Mouse (Mus musculus): ENCODE results near the gene Slc22a18. TPM values are rescaled to one million over a fixed set of nuclear protein-coding genes. Genes with fewer than 3 reads are reported as not detected.
"Not testable (repeated sequence)": the region's sequence is repeated elsewhere in the genome, so short reads cannot be mapped to it uniquely, and the experiment has no call there.

Slc22a18 gene
- total RNA-seq, 2 experiments from 2014 or later, result 1.4 to 1.5 TPM

- no peak for DNase-seq
Measured at GRCm38 (mm10) chr7:143503926-143504325, 30.4 kb downstream of the Slc22a18 start.

GRCm38 (mm10) chr7:143505411-143505810, 31.9 kb downstream of the Slc22a18 start:
- no peak for DNase-seq

- DNase-seq, result peak; percentile 86 to 89
Measured at GRCm38 (mm10) chr7:143505823-143506222, 32.3 kb downstream of the Slc22a18 start.

GRCm38 (mm10) chr7:143506271-143506670, 32.7 kb downstream of the Slc22a18 start:
- DNase-seq, result no peak

GRCm38 (mm10) chr7:143506675-143507074, 33.1 kb downstream of the Slc22a18 start:
- DNase-seq, result peak; percentile 54 to 64

- DNase-seq, result no peak
Measured at GRCm38 (mm10) chr7:143509566-143509965, 36.0 kb downstream of the Slc22a18 start.

GRCm38 (mm10) chr7:143510593-143511334, 37.2 kb downstream of the Slc22a18 start:
- DNase-seq, result no peak

- DNase-seq, result no peak
Measured at GRCm38 (mm10) chr7:143511335-143511712, 37.8 kb downstream of the Slc22a18 start.

GRCm38 (mm10) chr7:143513763-143514415, 40.4 kb downstream of the Slc22a18 start:
- no peak for DNase-seq

GRCm38 (mm10) chr7:143514416-143514768, 40.9 kb downstream of the Slc22a18 start:
- no peak for DNase-seq

GRCm38 (mm10) chr7:143519333-143519732, 45.8 kb downstream of the Slc22a18 start:
- DNase-seq, result no peak

GRCm38 (mm10) chr7:143532410-143532809, 58.9 kb downstream of the Slc22a18 start:
- no peak for DNase-seq

GRCm38 (mm10) chr7:143533284-143533683, 59.7 kb downstream of the Slc22a18 start:
- DNase-seq, result no peak

- no peak for DNase-seq
Measured at GRCm38 (mm10) chr7:143536251-143536650, 62.7 kb downstream of the Slc22a18 start.

GRCm38 (mm10) chr7:143538229-143538628, 64.7 kb downstream of the Slc22a18 start:
- DNase-seq, result not testable (repeated sequence)

GRCm38 (mm10) chr7:143538671-143539070, 65.1 kb downstream of the Slc22a18 start:
- DNase-seq, result no peak

- peak in 1 of 2 experiments; percentile 32 for DNase-seq
Measured at GRCm38 (mm10) chr7:143544368-143544767, 70.8 kb downstream of the Slc22a18 start.

- DNase-seq, result no peak
Measured at GRCm38 (mm10) chr7:143546554-143546953, 73.0 kb downstream of the Slc22a18 start.

- DNase-seq, result peak; percentile 79 to 91
Measured at GRCm38 (mm10) chr7:143548231-143548961, 74.9 kb downstream of the Slc22a18 start.

Measured in adrenal gland, postnatal 36 days (tissue).